Mouse (Mus musculus): ENCODE results near the gene Bend3. TPM values are rescaled to one million over a fixed set of nuclear protein-coding genes. Genes with fewer than 3 reads are reported as not detected.

Gene Bend3
- polyA plus RNA-seq, 1 experiment from 2014 or later, result 3.2 TPM

GRCm38 (mm10) chr10:43550923-43551322 lies 72.3 kb downstream of the Bend3 start:
- Histone ChIP-seq H3K27ac (ENCODE audit: low read depth, low read length) (no peak overlapping the region), H3K36me3 (ENCODE audit: control insufficient read depth, insufficient read depth, low read length) (no peaks in the 10 kb centered on the region), H3K4me3 (ENCODE audit: low read depth, low read length) (no peak overlapping the region), H3K4me2 (ENCODE audit: low read length) (no peak overlapping the region), H3K4me1 (ENCODE audit: control insufficient read depth, insufficient read depth, low read length) (no peaks in the 10 kb centered on the region), H3K9me3 (replicated peaks; ENCODE audit: control insufficient read depth, low read length) (no peaks in the 10 kb centered on the region), H3K27me3 (replicated peaks; ENCODE audit: control insufficient read depth, insufficient read depth, low read length) (no peaks in the 10 kb centered on the region), H3K9ac (ENCODE audit: low read length) (no peak overlapping the region)
- ATAC-seq (no peak), DNase-seq (ENCODE audit: low spot score) (no peak)
- WGBS, result 36% methylated on average over 3 of the region's 3 CpGs

DNA sequence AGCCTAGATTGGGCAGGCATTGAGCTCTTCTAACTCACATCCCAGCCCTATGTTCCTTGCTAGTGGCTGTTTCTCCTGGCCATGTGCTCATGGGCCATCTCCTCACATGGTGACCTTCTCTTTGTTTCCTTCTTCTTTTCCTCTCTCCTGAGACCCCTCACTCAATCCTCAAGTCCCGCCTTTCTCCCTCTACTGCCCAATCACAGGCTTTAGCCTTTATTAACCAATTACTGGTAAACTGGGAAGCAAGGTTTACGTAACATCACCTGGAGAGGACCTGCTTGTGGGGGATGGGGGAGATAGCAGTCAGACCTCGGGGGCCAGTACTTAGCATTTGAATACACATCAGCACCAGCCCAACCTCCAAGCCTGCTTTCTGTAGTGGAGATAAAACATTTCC lies 72.8 kb downstream of the Bend3 start:
- ATAC-seq, result no peak

DNA sequence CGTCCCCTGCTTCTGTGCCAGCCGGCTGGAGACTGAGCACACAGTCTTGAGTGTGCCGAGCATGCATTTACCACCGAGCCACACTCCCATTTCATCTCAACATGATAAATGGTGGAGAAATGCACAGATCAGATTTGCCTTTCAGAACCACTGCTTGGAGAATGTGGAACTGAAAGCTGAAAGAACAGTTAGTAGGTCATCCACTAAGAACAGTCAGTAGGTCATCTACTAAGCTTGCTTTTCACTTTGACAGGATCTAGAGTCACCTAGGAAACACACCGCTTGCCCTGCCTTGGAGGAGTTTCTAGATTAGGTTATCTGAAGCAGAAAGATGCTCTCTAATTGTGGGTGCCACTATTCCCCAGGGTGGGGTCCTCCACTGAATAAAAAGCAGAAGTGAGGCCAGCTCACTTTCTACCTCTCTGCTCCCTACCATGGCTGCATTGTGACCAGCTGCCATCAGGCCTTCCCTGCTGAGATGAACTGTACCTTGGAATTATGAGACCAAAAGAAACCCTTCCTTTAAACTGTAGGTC lies 79.1 kb downstream of the Bend3 start:
- Histone ChIP-seq H3K4me1 (ENCODE audit: control insufficient read depth, insufficient read depth, low read length) (no peaks in the 10 kb centered on the region), H3K36me3 (ENCODE audit: control insufficient read depth, insufficient read depth, low read length) (no peaks in the 10 kb centered on the region), H3K4me3 (ENCODE audit: low read depth, low read length) (no peak overlapping the region), H3K9ac (ENCODE audit: low read length) (no peak overlapping the region), H3K27me3 (replicated peaks; ENCODE audit: control insufficient read depth, insufficient read depth, low read length) (no peaks in the 10 kb centered on the region), H3K9me3 (replicated peaks; ENCODE audit: control insufficient read depth, low read length) (no peaks in the 10 kb centered on the region), H3K27ac (ENCODE audit: low read depth, low read length) (no peak overlapping the region), H3K4me2 (ENCODE audit: low read length) (no peak overlapping the region)
- DNase-seq (ENCODE audit: low spot score) (no peak), ATAC-seq (no peak)
- 88% methylated on average over 5 of the region's 5 CpGs for WGBS

More for the DNA sequence above, 72.8 kb downstream of the Bend3 start:
- Histone ChIP-seq H3K4me1 (ENCODE audit: control insufficient read depth, insufficient read depth, low read length) (no peaks in the 10 kb centered on the region), H3K27me3 (replicated peaks; ENCODE audit: control insufficient read depth, insufficient read depth, low read length) (no peaks in the 10 kb centered on the region), H3K4me2 (ENCODE audit: low read length) (no peak overlapping the region), H3K36me3 (ENCODE audit: control insufficient read depth, insufficient read depth, low read length) (no peaks in the 10 kb centered on the region), H3K4me3 (ENCODE audit: low read depth, low read length) (no peak overlapping the region), H3K9me3 (replicated peaks; ENCODE audit: control insufficient read depth, low read length) (no peaks in the 10 kb centered on the region), H3K9ac (ENCODE audit: low read length) (no peak overlapping the region), H3K27ac (ENCODE audit: low read depth, low read length) (no peak overlapping the region)
- DNase-seq (ENCODE audit: low spot score), result no peak
- 42% methylated on average over 3 of the region's 3 CpGs for WGBS

DNA sequence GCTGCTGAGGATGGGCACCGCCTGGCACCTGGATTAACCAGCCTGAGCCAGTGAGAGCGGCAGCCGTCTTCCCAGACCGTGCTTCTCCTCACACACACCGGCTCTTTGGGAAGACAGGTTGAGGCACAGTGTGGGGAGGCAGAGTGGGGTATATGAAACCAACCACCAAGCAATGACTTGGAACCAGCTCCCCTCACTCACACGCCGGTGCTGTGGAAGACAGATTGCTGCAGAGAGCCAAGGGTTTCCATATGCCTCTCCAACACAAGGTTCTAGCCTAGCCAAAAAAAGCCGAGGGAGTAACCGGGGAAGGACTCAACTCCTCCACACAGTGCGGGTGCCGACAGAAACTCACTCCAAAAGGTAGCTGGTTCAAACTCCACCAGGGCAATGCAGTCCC lies 80.7 kb downstream of the Bend3 start:
- Histone ChIP-seq H3K36me3 (ENCODE audit: control insufficient read depth, insufficient read depth, low read length) (no peaks in the 10 kb centered on the region), H3K27ac (ENCODE audit: low read depth, low read length) (no peak overlapping the region), H3K9me3 (replicated peaks; ENCODE audit: control insufficient read depth, low read length) (no peaks in the 10 kb centered on the region), H3K27me3 (replicated peaks; ENCODE audit: control insufficient read depth, insufficient read depth, low read length) (no peaks in the 10 kb centered on the region), H3K4me1 (ENCODE audit: control insufficient read depth, insufficient read depth, low read length) (no peaks in the 10 kb centered on the region), H3K4me3 (ENCODE audit: low read depth, low read length) (no peak overlapping the region), H3K4me2 (ENCODE audit: low read length) (no peak overlapping the region), H3K9ac (ENCODE audit: low read length) (no peak overlapping the region)
- ATAC-seq, result peak; percentile 60; the same call in 1 of the 2 replicates
- DNase-seq (ENCODE audit: low spot score), result peak; percentile 26
- 78% methylated on average over 11 of the region's 11 CpGs for WGBS

DNA sequence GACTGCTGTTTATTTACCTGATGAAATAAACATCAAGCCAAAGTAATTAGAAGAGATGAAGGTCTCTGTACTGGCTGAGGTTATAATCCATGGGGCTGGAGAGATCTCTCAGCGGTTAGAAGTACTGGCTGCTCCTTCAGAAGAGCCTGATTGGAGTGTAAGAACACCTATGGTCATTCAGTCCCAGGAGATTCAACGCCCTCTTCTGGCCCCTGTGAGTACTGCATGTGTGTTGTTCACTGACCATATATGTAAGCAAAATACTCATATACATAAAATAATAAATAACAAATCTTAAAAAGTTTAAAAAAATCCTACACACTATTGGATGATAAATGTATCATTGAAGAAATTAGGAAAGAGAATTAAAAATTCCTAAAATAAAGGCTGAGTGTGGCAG lies 82.1 kb downstream of the Bend3 start:
- Histone ChIP-seq H3K27me3 (replicated peaks; ENCODE audit: control insufficient read depth, insufficient read depth, low read length) (no peaks in the 10 kb centered on the region), H3K9me3 (replicated peaks; ENCODE audit: control insufficient read depth, low read length) (no peaks in the 10 kb centered on the region), H3K4me3 (ENCODE audit: low read depth, low read length) (no peak overlapping the region), H3K4me2 (ENCODE audit: low read length) (no peak overlapping the region), H3K36me3 (ENCODE audit: control insufficient read depth, insufficient read depth, low read length) (no peaks in the 10 kb centered on the region), H3K9ac (ENCODE audit: low read length) (no peak overlapping the region), H3K4me1 (ENCODE audit: control insufficient read depth, insufficient read depth, low read length) (no peaks in the 10 kb centered on the region), H3K27ac (ENCODE audit: low read depth, low read length) (no peak overlapping the region)
- no peak for ATAC-seq
- DNase-seq (ENCODE audit: low spot score), result no peak
- WGBS, result 37% methylated on average over 2 of the region's 2 CpGs

DNA sequence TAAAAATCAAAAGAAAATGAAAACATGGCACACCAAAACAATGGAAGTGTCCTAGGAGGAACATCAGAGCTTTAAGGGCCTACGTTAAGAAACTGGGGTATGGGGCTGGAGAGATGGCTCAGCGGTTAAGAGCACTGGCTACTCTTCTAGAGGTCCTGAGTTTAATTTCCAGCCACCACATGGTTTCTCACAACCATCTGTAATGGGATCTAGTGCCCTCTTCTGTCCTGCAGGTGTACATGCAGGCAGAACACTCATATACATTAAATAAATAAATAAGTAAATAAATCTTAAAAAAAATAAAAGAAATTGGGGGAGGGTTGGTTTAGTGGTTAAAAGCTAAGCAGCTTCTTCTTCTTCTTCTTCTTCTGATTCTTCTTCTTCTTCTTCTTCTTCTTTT lies 82.7 kb downstream of the Bend3 start:
- Histone ChIP-seq H3K36me3 (ENCODE audit: control insufficient read depth, insufficient read depth, low read length) (no peaks in the 10 kb centered on the region), H3K4me3 (ENCODE audit: low read depth, low read length) (no peak overlapping the region), H3K9me3 (replicated peaks; ENCODE audit: control insufficient read depth, low read length) (no peaks in the 10 kb centered on the region), H3K27ac (ENCODE audit: low read depth, low read length) (no peak overlapping the region), H3K27me3 (replicated peaks; ENCODE audit: control insufficient read depth, insufficient read depth, low read length) (no peaks in the 10 kb centered on the region), H3K4me2 (ENCODE audit: low read length) (no peak overlapping the region), H3K9ac (ENCODE audit: low read length) (no peak overlapping the region), H3K4me1 (ENCODE audit: control insufficient read depth, insufficient read depth, low read length) (no peaks in the 10 kb centered on the region)
- WGBS, result 94% methylated on average over 2 of the region's 2 CpGs
- DNase-seq (ENCODE audit: low spot score) (no peak), ATAC-seq (no peak)

Other genes with a start within 250 kb of the Bend3 start
- 13.7 and 22.1 TPM in 2 replicates for gene Gm9803, start 45.3 kb downstream of the Bend3 start, polyA plus RNA-seq (2014; fragmentation: Nextera tagmentation; extraction: Ambion mirVana)
- gene 1700021F05Rik, start 62.2 kb downstream of the Bend3 start, polyA plus RNA-seq (2014; fragmentation: Nextera tagmentation; extraction: Ambion mirVana), result 74.3 and 81.8 TPM in 2 replicates
- gene Cd24a, start 99.5 kb downstream of the Bend3 start, polyA plus RNA-seq (2014; fragmentation: Nextera tagmentation; extraction: Ambion mirVana), result 1,214 and 1,274 TPM in 2 replicates

Data from forebrain, embryonic 14.5 days (tissue).